Mouse (Mus musculus): ENCODE results near the gene Hivep3. TPM values are rescaled to one million over a fixed set of nuclear protein-coding genes. Genes with fewer than 3 reads are reported as not detected.

Gene Hivep3
- 6.0 and 7.1 TPM in 2 replicates for polyA plus RNA-seq (2015; fragmentation: Nextera tagmentation; extraction: Ambion mirVana)

DNA sequence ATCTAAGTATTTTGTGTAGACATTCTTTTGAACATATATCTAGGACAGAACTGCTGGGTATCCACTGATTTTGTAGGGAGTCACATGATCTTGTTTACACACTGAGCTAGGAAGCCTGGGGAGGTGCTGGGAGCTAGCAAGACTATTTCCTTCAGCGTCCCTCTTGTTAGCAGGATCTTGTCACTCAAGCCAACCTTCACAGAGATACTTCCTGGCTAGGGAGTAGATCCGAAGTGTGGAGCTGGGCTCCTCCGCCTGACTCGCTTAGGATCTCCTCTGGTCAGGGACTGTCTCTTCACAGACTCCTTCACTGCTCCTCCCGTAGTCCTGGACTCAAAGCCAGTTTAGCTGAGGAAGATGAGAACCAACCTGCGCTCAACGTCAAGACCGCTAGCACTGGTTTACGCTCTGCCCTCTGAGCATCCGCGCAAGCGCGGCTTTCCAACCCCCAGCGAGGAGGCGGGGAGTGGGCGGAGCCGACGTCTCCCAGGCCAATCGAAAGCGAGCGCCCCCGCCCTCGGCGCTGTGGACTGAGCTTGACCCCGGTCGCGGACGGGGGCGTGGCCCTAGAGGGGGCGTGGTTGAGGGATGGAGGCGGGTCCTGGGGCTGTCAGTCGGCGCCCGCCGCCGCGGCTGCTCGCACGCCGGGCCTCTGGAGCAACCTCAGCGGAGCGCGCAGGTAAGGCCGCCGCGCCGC lies at the start of gene Hivep3:
Gene Hivep3, plus strand, starts transcription at position 601 of the 697 bp plus-strand sequence.
- H3K4me1 ChIP-seq (replicated peaks; ENCODE audit: control insufficient read depth, insufficient read depth), result no peaks in the 10 kb centered on the region
- H3K4me3 ChIP-seq (ENCODE audit: low read depth, low read length), result peak within 1 kb of the TSS; percentile 73
- no peaks in the 10 kb centered on the region for H3K36me3 ChIP-seq (ENCODE audit: control insufficient read depth, insufficient read depth, low read length)
- H3K9me3 ChIP-seq (ENCODE audit: control insufficient read depth, low read length), result no peaks in the 10 kb centered on the region
- WGBS, result under 1% methylated on average over 35 of the region's 47 CpGs
- peak within 1 kb of the TSS; percentile 65 for H3K27ac ChIP-seq (replicated peaks)
- H3K27me3 ChIP-seq (ENCODE audit: control insufficient read depth, insufficient read depth, low read length), result no peaks in the 10 kb centered on the region
- peak within 1 kb of the TSS; percentile 99 for H3K4me2 ChIP-seq (replicated peaks; ENCODE audit: low read depth)
- DNase-seq (ENCODE audit: low spot score) (peak; percentile 100), ATAC-seq (ENCODE audit: low FRiP score, low TSS enrichment) (peak; percentile 99)
- TF ChIP-seq EP300 (optimal IDR thresholded peaks at IDR 0.05) (no peak), CTCF (IDR thresholded peaks at IDR 0.05; ENCODE audit: low read depth) (peak; percentile 31; the same call in 1 of the 2 replicates)
- H3K9ac ChIP-seq (ENCODE audit: low read length), result peak within 1 kb of the TSS; percentile 69

DNA sequence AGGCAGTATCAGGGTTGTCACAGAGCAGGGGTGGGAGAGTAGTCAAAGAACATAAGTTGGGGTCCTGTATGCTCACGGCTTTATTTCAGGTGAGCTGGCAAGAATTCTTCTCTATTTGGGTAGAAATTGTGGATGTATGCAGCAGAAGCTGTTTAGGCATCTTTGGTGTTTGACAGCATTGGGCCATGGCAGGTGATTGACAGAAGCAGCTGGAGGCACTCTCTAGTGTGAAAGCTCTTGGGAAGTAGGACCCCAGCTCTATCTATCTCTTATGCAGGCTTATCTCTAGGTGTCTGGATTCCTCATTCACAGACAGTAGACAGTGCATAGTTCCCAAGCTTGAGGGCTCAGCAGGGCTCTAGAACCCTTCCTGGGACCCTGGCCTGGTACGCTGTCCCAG lies 47.8 kb upstream of the Hivep3 start:
- Histone ChIP-seq H3K27me3 (ENCODE audit: control insufficient read depth, insufficient read depth, low read length) (no peaks in the 10 kb centered on the region), H3K36me3 (ENCODE audit: control insufficient read depth, insufficient read depth, low read length) (no peaks in the 10 kb centered on the region), H3K4me2 (replicated peaks; ENCODE audit: low read depth) (no peak overlapping the region), H3K4me3 (ENCODE audit: low read depth, low read length) (no peak overlapping the region), H3K9me3 (ENCODE audit: control insufficient read depth, low read length) (no peaks in the 10 kb centered on the region), H3K27ac (replicated peaks) (no peak overlapping the region), H3K4me1 (replicated peaks; ENCODE audit: control insufficient read depth, insufficient read depth) (no peaks in the 10 kb centered on the region), H3K9ac (ENCODE audit: low read length) (no peak overlapping the region)
- 84% methylated on average over 2 of the region's 2 CpGs for WGBS
- no peak for ATAC-seq (ENCODE audit: low FRiP score, low TSS enrichment)
- no peak for DNase-seq (ENCODE audit: low spot score)
- TF ChIP-seq CTCF (IDR thresholded peaks at IDR 0.05; ENCODE audit: low read depth), result no peak
- TF ChIP-seq EP300 (optimal IDR thresholded peaks at IDR 0.05), result no peak

DNA sequence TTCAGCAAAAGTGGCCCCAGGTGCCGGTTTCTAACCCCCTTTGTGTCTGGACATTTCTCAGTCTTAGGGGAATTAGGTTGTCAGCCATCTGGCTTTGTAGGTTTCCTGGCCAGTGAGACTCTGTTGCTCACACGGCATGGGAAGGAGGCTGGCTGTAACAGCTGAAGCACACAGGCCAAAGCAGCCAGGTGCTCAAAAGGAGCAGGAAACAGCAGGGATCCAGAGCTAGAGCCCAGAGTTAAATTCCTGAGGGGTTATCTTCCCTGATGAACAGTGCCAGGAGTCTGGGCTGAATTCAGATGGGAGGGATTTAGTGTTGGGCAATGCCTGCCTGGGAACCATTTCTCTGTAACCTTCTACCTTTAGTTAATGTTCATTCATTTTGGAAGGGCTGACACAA lies 35.2 kb upstream of the Hivep3 start:
- H3K9me3 ChIP-seq (ENCODE audit: control insufficient read depth, low read length), result no peaks in the 10 kb centered on the region
- H3K4me3 ChIP-seq (ENCODE audit: low read depth, low read length), result no peak overlapping the region
- TF ChIP-seq EP300 (optimal IDR thresholded peaks at IDR 0.05) (no peak), CTCF (IDR thresholded peaks at IDR 0.05; ENCODE audit: low read depth) (no peak)
- no peaks in the 10 kb centered on the region for H3K36me3 ChIP-seq (ENCODE audit: control insufficient read depth, insufficient read depth, low read length)
- H3K4me1 ChIP-seq (replicated peaks; ENCODE audit: control insufficient read depth, insufficient read depth), result no peaks in the 10 kb centered on the region
- H3K27ac ChIP-seq (replicated peaks), result no peak overlapping the region
- DNase-seq (ENCODE audit: low spot score) (no peak), ATAC-seq (ENCODE audit: low FRiP score, low TSS enrichment) (no peak)
- H3K4me2 ChIP-seq (replicated peaks; ENCODE audit: low read depth), result no peak overlapping the region
- WGBS, result 46% methylated on average over 2 of the region's 2 CpGs
- no peaks in the 10 kb centered on the region for H3K27me3 ChIP-seq (ENCODE audit: control insufficient read depth, insufficient read depth, low read length)
- H3K9ac ChIP-seq (ENCODE audit: low read length), result no peak overlapping the region

DNA sequence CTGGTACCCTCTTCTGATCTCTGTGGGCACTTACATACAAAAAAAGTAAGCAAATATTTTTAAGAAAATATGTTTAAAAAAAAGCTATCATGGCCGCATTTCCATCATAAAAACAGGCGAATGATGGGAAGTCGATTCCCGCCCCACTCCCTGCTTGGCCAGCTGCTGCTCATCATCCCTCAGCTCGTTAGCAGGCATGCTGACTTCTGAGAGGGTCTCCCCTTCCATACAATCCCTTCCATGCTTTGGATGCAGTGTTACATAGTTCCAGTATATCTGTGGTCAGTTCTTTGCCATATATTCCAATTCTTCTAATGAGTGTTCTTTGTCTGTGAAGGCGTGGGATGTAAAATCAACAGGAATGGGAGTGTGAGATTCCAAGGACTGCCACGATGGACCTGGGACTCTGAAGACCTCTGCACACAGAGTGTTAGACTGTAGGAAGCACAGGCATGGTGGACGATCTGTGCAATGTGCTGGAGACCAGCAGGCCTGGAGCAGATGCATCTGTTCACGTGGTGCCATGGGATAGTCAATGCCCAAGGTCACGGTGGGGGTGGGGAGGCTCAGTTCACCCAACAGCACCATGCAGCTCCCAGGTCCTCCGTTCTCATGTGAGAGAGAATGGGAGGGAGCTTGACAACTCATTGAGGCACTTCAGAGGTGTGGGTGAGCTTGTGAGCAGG lies 32.2 kb upstream of the Hivep3 start:
- no peak overlapping the region for H3K27ac ChIP-seq (replicated peaks)
- H3K36me3 ChIP-seq (ENCODE audit: control insufficient read depth, insufficient read depth, low read length), result no peaks in the 10 kb centered on the region
- TF ChIP-seq CTCF (IDR thresholded peaks at IDR 0.05; ENCODE audit: low read depth), result no peak
- no peak for TF ChIP-seq EP300 (optimal IDR thresholded peaks at IDR 0.05)
- no peaks in the 10 kb centered on the region for H3K27me3 ChIP-seq (ENCODE audit: control insufficient read depth, insufficient read depth, low read length)
- ATAC-seq (ENCODE audit: low FRiP score, low TSS enrichment) (no peak), DNase-seq (ENCODE audit: low spot score) (no peak)
- H3K4me1 ChIP-seq (replicated peaks; ENCODE audit: control insufficient read depth, insufficient read depth), result no peaks in the 10 kb centered on the region
- H3K9ac ChIP-seq (ENCODE audit: low read length), result no peak overlapping the region
- no peaks in the 10 kb centered on the region for H3K9me3 ChIP-seq (ENCODE audit: control insufficient read depth, low read length)
- H3K4me2 ChIP-seq (replicated peaks; ENCODE audit: low read depth), result no peak overlapping the region
- WGBS, result 81% methylated on average over 11 of the region's 11 CpGs
- H3K4me3 ChIP-seq (ENCODE audit: low read depth, low read length), result no peak overlapping the region

DNA sequence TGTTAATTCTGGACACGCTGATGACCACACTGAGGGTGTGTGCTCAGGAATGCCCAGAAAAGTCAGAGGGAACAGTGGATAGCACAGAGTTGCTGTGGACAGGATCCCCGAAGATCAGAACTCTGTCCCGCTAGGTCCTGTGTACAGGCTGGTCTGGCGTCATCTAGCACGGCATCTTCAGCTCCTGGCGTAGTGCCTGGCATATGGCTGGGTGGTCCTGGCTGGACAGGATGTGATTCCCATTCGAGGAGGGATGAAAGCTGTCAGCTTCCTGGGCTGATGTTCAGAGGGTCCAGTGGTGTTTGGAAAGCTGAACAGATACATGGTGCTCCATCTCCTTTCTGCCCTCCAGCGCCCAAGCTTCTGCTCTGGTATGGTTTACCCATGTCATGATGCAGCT lies 29.6 kb upstream of the Hivep3 start:
- no peak for DNase-seq (ENCODE audit: low spot score)
- WGBS, result 79% methylated on average over 8 of the region's 8 CpGs
- no peak for ATAC-seq (ENCODE audit: low FRiP score, low TSS enrichment)

DNA sequence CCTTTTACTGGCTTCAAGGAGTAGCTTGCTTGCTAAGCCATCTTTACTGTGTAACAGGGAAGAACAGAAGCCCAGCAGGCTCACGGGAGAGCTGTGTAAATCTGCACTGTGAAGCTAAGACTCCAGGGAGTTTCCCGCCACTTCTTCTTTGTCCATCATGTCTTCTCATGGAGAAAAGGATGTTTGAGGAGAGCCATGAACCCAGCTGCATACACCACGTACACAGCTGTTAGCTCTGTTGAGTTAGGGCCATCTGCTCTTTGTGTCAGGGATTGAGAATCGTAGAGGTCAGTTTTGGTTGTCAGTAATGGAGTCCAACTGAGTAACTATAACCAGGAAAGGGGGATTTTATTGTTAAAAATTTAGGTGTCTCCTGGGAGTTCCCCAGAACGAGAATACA lies 26.3 kb upstream of the Hivep3 start:
- H3K4me3 ChIP-seq (ENCODE audit: low read depth, low read length), result no peak overlapping the region
- no peak overlapping the region for H3K4me2 ChIP-seq (replicated peaks; ENCODE audit: low read depth)
- H3K4me1 ChIP-seq (replicated peaks; ENCODE audit: control insufficient read depth, insufficient read depth), result no peaks in the 10 kb centered on the region
- WGBS, result 55% methylated on average over 5 of the region's 5 CpGs
- H3K9ac ChIP-seq (ENCODE audit: low read length), result no peak overlapping the region
- ATAC-seq (ENCODE audit: low FRiP score, low TSS enrichment) (no peak), DNase-seq (ENCODE audit: low spot score) (no peak)
- TF ChIP-seq CTCF (IDR thresholded peaks at IDR 0.05; ENCODE audit: low read depth) (no peak), EP300 (optimal IDR thresholded peaks at IDR 0.05) (no peak)
- no peak overlapping the region for H3K27ac ChIP-seq (replicated peaks)
- H3K36me3 ChIP-seq (ENCODE audit: control insufficient read depth, insufficient read depth, low read length), result no peaks in the 10 kb centered on the region
- H3K27me3 ChIP-seq (ENCODE audit: control insufficient read depth, insufficient read depth, low read length), result no peaks in the 10 kb centered on the region
- H3K9me3 ChIP-seq (ENCODE audit: control insufficient read depth, low read length), result no peaks in the 10 kb centered on the region

More for the DNA sequence above, 29.6 kb upstream of the Hivep3 start:
- Histone ChIP-seq H3K27ac (replicated peaks) (no peak overlapping the region), H3K9me3 (ENCODE audit: control insufficient read depth, low read length) (no peaks in the 10 kb centered on the region), H3K4me3 (ENCODE audit: low read depth, low read length) (no peak overlapping the region), H3K4me1 (replicated peaks; ENCODE audit: control insufficient read depth, insufficient read depth) (no peaks in the 10 kb centered on the region), H3K36me3 (ENCODE audit: control insufficient read depth, insufficient read depth, low read length) (no peaks in the 10 kb centered on the region), H3K4me2 (replicated peaks; ENCODE audit: low read depth) (no peak overlapping the region), H3K9ac (ENCODE audit: low read length) (no peak overlapping the region), H3K27me3 (ENCODE audit: control insufficient read depth, insufficient read depth, low read length) (no peaks in the 10 kb centered on the region)
- no peak for TF ChIP-seq EP300 (optimal IDR thresholded peaks at IDR 0.05)
- no peak for TF ChIP-seq CTCF (IDR thresholded peaks at IDR 0.05; ENCODE audit: low read depth)
